Mouse (Mus musculus): Measurements from ENCODE around the gene Sema4b. TPM values are rescaled to one million over a fixed set of nuclear protein-coding genes. Genes with fewer than 3 reads are reported as not detected.

Gene Sema4b
- polyA plus RNA-seq, 1 experiment from 2014 or later = 14.6 TPM

DNA sequence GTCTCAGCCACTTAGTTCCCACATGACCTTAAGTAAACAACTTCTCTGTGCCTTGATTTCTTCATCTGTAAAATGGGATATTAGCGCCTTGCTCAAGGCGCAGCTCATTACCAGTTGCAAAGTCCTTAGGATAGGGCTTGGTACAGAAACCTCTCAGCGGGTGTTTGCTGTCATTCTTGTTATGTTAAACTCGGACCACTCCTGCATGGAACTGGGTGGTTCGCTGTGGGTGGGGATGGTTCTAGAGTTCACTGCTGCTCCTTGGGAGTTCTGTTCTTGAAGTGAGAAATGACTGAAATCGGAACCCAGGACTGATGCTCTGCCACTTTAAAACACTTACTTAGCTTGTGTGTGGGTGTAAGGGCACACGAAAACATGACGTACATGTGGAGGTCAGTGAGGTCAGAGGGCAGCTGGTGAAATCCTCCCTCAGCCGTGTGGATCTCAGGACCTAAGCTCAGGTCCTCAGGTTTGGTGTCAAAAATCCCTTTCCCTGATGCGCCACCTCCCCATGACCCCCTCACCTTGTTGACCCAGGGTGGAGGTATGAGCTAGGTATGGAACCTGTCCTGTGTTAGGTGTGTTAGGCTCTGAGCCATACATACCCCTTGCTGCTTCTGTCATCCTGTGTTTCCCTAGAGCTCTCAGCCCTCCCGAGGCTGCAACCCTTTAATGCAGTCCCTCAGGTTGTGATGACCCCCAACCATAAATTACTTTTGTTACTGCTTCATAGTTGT lies 13.4 kb downstream of the Sema4b start:
- H3K4me1 ChIP-seq = peaks cover 29% of the 10 kb centered on the region

DNA sequence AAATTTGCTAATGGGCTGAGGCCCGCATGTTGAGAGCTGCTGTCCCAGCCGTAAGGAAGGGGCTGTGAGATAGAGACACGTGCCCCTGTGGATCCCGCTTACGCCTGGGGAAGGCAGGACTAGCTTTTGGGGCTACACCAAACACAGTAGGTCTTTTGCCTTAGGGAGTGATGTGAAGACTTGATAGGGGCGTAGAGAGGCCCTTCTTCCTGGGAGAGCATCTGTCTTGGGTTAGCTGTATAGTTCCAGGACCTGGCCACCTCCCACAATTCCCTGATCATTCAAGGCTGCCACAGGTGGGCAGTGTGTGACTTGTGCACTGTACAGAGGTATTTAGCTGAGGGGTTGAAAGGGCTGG lies 13.9 kb downstream of the Sema4b start:
- no peaks in the 10 kb centered on the region for H3K27me3 ChIP-seq
- H3K27ac ChIP-seq = no peak overlapping the region
- no peak overlapping the region for H3K4me3 ChIP-seq
- no peak overlapping the region for H3K4me2 ChIP-seq (replicated peaks)
- H3K9ac ChIP-seq = no peak overlapping the region
- peaks cover 30% of the 10 kb centered on the region for H3K4me1 ChIP-seq
- no peak for ATAC-seq (ENCODE audit: insufficient number of reproducible peaks, insufficient read depth, low FRiP score, low TSS enrichment)
- no peaks in the 10 kb centered on the region for H3K9me3 ChIP-seq
- 77% methylated on average over 6 of the region's 6 CpGs for WGBS
- H3K36me3 ChIP-seq = no peaks in the 10 kb centered on the region

More for the DNA sequence above, 13.4 kb downstream of the Sema4b start:
- Histone ChIP-seq H3K27me3 (no peaks in the 10 kb centered on the region), H3K4me2 (replicated peaks) (peak overlapping the region; percentile 80), H3K4me3 (peak overlapping the region; percentile 69; the same call in 1 of the 2 replicates), H3K27ac (no peak overlapping the region), H3K36me3 (no peaks in the 10 kb centered on the region), H3K9ac (no peak overlapping the region; the same call in 1 of the 2 replicates), H3K9me3 (no peaks in the 10 kb centered on the region)
- no peak for ATAC-seq (ENCODE audit: insufficient number of reproducible peaks, insufficient read depth, low FRiP score, low TSS enrichment)
- 69% methylated on average over 11 of the region's 11 CpGs for WGBS

GRCm38 (mm10) chr7:80200963-80201539 lies 14.4 kb downstream of the Sema4b start:
- H3K27me3 ChIP-seq = no peaks in the 10 kb centered on the region
- no peaks in the 10 kb centered on the region for H3K36me3 ChIP-seq
- no peak overlapping the region for H3K4me3 ChIP-seq
- H3K4me1 ChIP-seq = peaks cover 31% of the 10 kb centered on the region
- ATAC-seq (ENCODE audit: insufficient number of reproducible peaks, insufficient read depth, low FRiP score, low TSS enrichment) = no peak
- H3K9ac ChIP-seq = no peak overlapping the region
- H3K4me2 ChIP-seq (replicated peaks) = no peak overlapping the region
- H3K27ac ChIP-seq = no peak overlapping the region
- 87% methylated on average over 5 of the region's 5 CpGs for WGBS
- no peaks in the 10 kb centered on the region for H3K9me3 ChIP-seq

DNA sequence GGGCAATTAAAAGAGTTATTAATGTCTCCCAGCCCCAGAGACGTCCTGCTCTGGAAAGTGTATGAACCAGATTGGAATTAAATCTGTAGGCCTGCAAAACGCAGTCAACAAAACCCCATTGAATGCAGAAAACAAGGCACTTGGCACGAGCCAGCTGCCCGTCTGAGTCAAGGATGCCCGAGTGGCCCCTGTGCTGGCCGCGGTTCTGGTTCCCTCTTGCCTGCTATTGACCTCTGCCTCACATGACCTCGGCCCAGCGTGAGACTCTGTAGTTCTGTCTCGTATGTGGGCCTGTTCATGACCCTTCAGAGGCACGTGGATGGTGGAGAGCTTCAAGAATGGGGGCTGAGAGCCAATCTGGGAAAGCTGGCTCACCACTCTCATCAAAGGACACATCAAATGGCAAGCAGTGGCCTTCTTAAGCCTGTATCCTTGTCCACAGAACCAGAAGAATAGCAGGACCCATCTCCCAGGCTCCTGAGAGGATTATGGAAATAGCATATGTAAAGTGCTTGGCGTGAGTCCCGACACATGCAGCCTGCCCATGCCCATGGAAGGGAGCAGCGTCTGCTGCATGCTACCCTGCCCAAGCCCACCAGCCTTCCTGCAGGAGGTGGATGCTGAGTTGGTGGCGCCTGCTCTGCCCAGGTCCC lies 15.4 kb downstream of the Sema4b start:
- no peaks in the 10 kb centered on the region for H3K27me3 ChIP-seq
- ATAC-seq (ENCODE audit: insufficient number of reproducible peaks, insufficient read depth, low FRiP score, low TSS enrichment) = no peak
- no peak overlapping the region for H3K4me2 ChIP-seq (replicated peaks)
- no peak overlapping the region for H3K27ac ChIP-seq
- peaks cover 33% of the 10 kb centered on the region for H3K4me1 ChIP-seq
- no peak overlapping the region for H3K9ac ChIP-seq
- H3K4me3 ChIP-seq = no peak overlapping the region
- no peaks in the 10 kb centered on the region for H3K36me3 ChIP-seq
- WGBS = 87% methylated on average over 15 of the region's 15 CpGs
- H3K9me3 ChIP-seq = no peaks in the 10 kb centered on the region

DNA sequence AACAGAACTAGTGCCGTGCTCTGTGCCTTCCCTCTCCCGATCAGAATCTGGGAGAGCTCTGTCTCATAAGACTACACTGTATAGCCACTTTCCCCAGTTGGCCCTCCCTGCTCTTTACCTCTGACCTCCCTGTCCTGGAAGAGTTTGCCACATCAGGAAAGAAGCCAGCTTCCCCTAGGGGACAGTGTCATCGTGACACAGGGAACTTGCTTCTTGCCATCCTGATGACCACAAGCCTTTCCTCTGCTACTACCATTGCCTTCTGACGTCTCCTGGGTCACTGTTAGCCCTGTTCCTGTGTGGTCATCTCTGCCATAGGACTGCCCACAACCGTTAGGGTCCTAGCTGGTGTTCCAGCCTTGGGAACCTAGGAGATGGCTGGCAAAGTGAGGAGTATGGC lies 16.3 kb downstream of the Sema4b start:
- no peak for ATAC-seq (ENCODE audit: insufficient number of reproducible peaks, insufficient read depth, low FRiP score, low TSS enrichment)
- H3K9ac ChIP-seq = no peak overlapping the region
- no peak overlapping the region for H3K4me2 ChIP-seq (replicated peaks)
- H3K36me3 ChIP-seq = no peaks in the 10 kb centered on the region
- H3K4me3 ChIP-seq = no peak overlapping the region
- H3K27ac ChIP-seq = no peak overlapping the region
- H3K27me3 ChIP-seq = no peaks in the 10 kb centered on the region
- H3K9me3 ChIP-seq = no peaks in the 10 kb centered on the region
- H3K4me1 ChIP-seq = peaks cover 33% of the 10 kb centered on the region
- 73% methylated on average over 5 of the region's 5 CpGs for WGBS

DNA sequence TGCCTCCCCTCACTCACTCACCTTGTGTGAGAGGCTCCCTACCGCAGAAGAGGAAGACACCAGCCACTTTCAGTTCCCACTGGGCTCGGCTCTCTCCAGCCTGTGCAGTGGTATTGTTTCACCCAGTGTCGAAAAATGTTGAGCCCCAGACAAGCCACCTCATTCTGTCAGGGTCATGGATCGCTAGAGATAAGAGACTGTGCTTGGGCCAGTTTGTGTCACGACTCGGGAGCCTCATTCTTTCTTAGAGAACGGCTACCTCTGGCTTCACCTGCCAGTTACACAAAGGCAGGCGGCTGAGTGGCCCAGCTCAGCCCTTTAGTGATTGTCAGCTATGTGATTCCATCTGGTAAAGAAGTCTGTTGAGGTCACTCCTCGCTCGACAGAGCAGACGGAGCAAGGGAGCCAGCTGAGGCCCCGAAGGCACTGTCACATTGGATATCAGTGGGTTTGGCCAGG lies 17.0 kb downstream of the Sema4b start:
- H3K36me3 ChIP-seq = no peaks in the 10 kb centered on the region
- no peak for ATAC-seq (ENCODE audit: insufficient number of reproducible peaks, insufficient read depth, low FRiP score, low TSS enrichment)
- H3K9ac ChIP-seq = no peak overlapping the region
- no peaks in the 10 kb centered on the region for H3K27me3 ChIP-seq
- H3K9me3 ChIP-seq = no peaks in the 10 kb centered on the region
- H3K27ac ChIP-seq = no peak overlapping the region
- peaks cover 33% of the 10 kb centered on the region for H3K4me1 ChIP-seq
- 67% methylated on average over 12 of the region's 12 CpGs for WGBS
- H3K4me2 ChIP-seq (replicated peaks) = no peak overlapping the region
- no peak overlapping the region for H3K4me3 ChIP-seq

GRCm38 (mm10) chr7:80204362-80204761 lies 17.7 kb downstream of the Sema4b start:
- no peak overlapping the region for H3K9ac ChIP-seq
- WGBS = 79% methylated on average over 4 of the region's 4 CpGs
- no peaks in the 10 kb centered on the region for H3K27me3 ChIP-seq
- no peaks in the 10 kb centered on the region for H3K36me3 ChIP-seq
- peaks cover 30% of the 10 kb centered on the region for H3K4me1 ChIP-seq
- no peak overlapping the region for H3K27ac ChIP-seq
- no peak overlapping the region for H3K4me2 ChIP-seq (replicated peaks)
- H3K9me3 ChIP-seq = no peaks in the 10 kb centered on the region
- H3K4me3 ChIP-seq = no peak overlapping the region
- ATAC-seq (ENCODE audit: insufficient number of reproducible peaks, insufficient read depth, low FRiP score, low TSS enrichment) = no peak

GRCm38 (mm10) chr7:80204961-80205360 lies 18.3 kb downstream of the Sema4b start:
- H3K36me3 ChIP-seq = no peaks in the 10 kb centered on the region
- no peak overlapping the region for H3K9ac ChIP-seq
- no peak for ATAC-seq (ENCODE audit: insufficient number of reproducible peaks, insufficient read depth, low FRiP score, low TSS enrichment)
- peaks cover 24% of the 10 kb centered on the region; the same call in 1 of the 2 replicates for H3K4me1 ChIP-seq
- 81% methylated on average over 7 of the region's 7 CpGs for WGBS
- no peak overlapping the region for H3K27ac ChIP-seq
- no peak overlapping the region for H3K4me2 ChIP-seq (replicated peaks)
- H3K9me3 ChIP-seq = no peaks in the 10 kb centered on the region
- no peaks in the 10 kb centered on the region for H3K27me3 ChIP-seq
- no peak overlapping the region for H3K4me3 ChIP-seq

DNA sequence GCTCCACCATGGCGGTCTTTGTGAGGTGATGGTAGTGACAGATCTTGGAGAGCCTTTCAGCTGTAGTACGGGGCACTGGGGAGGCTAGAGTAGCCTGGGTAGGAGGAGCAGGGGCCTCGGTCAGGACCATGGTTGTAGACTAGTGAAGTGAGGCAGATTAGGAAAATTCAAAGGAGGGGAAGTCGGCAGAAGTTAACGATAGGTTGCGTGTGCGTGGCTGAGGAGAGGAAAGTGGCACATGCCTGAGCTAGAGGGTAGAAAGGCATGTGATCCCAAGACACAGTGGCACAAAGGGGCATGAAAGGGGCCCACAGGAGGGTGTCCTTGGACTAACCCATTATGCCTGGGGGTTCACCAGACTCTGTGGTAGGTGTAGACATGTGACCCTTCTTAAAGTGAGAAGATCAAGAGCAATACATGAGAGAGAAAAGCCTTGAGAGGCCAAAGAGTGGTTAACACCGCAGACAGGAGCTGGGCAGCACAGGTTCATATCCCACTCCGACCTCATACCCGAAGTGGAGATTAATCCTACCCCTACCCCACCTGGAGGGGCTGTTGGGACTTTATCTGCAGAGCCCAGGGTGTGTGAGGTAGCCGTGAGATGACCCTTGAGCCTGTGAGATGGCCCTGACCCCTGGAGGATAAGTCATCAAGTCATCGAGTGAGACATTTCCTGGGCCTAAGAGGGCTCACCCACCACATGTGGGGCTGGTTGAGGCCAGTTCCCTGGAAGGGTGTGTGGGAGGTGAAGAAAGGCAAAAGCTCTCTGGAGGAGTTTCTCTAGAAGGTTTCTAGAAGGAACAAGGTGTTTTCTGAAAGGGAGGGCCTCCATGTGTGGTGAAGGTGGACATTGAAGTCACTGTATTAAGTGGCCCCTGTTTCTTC lies 19.3 kb downstream of the Sema4b start:
- WGBS = 87% methylated on average over 12 of the region's 12 CpGs
- H3K36me3 ChIP-seq = no peaks in the 10 kb centered on the region
- H3K4me1 ChIP-seq = peaks cover 15% of the 10 kb centered on the region; the same call in 1 of the 2 replicates
- no peaks in the 10 kb centered on the region for H3K27me3 ChIP-seq
- H3K9ac ChIP-seq = no peak overlapping the region
- ATAC-seq (ENCODE audit: insufficient number of reproducible peaks, insufficient read depth, low FRiP score, low TSS enrichment) = no peak
- no peak overlapping the region for H3K27ac ChIP-seq
- no peak overlapping the region for H3K4me2 ChIP-seq (replicated peaks)
- no peaks in the 10 kb centered on the region for H3K9me3 ChIP-seq
- H3K4me3 ChIP-seq = no peak overlapping the region

GRCm38 (mm10) chr7:80207314-80207731 lies 20.7 kb downstream of the Sema4b start:
- 69% methylated on average over 3 of the region's 3 CpGs for WGBS
- H3K4me3 ChIP-seq = no peak overlapping the region
- no peak overlapping the region for H3K4me2 ChIP-seq (replicated peaks)
- peak overlapping the region; percentile 73; the same call in 1 of the 2 replicates for H3K27ac ChIP-seq
- H3K27me3 ChIP-seq = no peaks in the 10 kb centered on the region
- no peaks in the 10 kb centered on the region for H3K36me3 ChIP-seq
- peak overlapping the region; percentile 7; the same call in 1 of the 2 replicates for H3K9ac ChIP-seq
- no peak for ATAC-seq (ENCODE audit: insufficient number of reproducible peaks, insufficient read depth, low FRiP score, low TSS enrichment)
- no peaks in the 10 kb centered on the region for H3K9me3 ChIP-seq
- H3K4me1 ChIP-seq = peaks cover 14% of the 10 kb centered on the region; the same call in 1 of the 2 replicates

- H3K9me3 ChIP-seq = no peaks in the 10 kb centered on the region
- H3K27ac ChIP-seq = peak overlapping the region; percentile 73
- 77% methylated on average over 18 of the region's 18 CpGs for WGBS
- 0 out of 2 replicates have a peak, but pooled peaks have one; percentile 38 for ATAC-seq (ENCODE audit: insufficient number of reproducible peaks, insufficient read depth, low FRiP score, low TSS enrichment)
- H3K27me3 ChIP-seq = no peaks in the 10 kb centered on the region
- peaks cover 14% of the 10 kb centered on the region; the same call in 1 of the 2 replicates for H3K4me1 ChIP-seq
- H3K36me3 ChIP-seq = no peaks in the 10 kb centered on the region
- H3K4me2 ChIP-seq (replicated peaks) = no peak overlapping the region
- 0 out of 2 replicates have a peak overlapping the region, but pooled peaks have one; percentile 7 for H3K9ac ChIP-seq
- no peak overlapping the region for H3K4me3 ChIP-seq
Observed at GRCm38 (mm10) chr7:80208026-80208642, 21.5 kb downstream of the Sema4b start.

Measured in embryonic facial prominence, embryonic 12.5 days (tissue).